Mouse (Mus musculus) left cerebral cortex, adult 9 months (tissue): ENCODE measurements around the gene Ptafr.

Experiments
- DNase-seq, 2 experiments: peaks; one replicate each; pipeline ENCODE4 v3.0.0; 2022; ENCODE audit warnings: low spot score in 2 of 2

Gene Ptafr

DNA sequence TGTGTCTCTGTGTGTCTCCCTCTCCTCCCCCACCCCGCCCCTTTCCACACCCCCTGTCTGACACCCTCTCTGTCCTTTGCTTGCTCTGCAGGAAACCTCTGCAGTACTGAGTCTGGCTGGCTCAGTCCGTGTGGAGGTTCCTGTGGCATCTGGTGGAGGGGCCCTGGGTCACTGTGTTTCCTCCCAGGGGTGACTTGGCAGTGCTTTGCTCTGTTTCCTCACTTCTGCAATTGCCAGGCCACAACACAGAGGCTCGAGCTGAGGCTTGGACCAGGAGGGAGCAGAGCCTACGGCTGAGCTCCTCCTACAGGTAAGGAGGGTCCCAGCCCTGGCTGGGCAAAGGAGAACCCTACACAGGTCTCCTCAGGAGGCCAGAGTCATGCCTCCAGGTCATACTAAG is at the start of gene Ptafr:
TSS of gene Ptafr (plus strand) at position 103 of the 400 bp plus-strand sequence.
- DNase-seq = peak in 1 of 2 experiments; percentile 22

DNA sequence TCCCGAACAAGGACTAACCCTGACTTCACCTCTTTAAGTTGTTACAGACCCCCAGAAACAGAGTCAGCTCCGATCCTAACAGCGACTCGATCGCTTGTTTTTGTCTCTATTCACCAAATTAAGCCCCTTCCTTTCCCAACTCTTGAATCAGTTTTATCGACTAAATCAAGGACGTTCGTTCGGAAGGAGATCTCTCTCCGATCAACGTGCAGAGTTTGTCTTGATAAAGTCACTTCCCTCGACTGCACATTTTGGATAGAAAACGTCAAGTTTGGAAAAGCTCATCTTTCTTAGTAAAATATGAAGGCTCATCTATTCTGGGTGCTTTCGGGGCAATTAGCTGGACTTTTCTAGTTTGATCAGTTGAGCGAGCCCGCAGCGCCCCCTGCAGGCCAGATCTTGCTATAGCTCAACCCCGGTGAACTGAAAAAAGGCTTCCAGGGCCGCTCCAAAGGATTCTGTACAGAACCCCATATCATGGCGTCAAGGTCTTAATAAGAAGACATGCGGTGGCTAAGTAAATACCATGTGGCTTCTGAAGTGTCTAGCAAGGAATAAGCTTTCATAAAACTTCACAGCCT is 49.2 kb upstream of the Ptafr start:
- DNase-seq = peak in 1 of 2 experiments; percentile 83

DNA sequence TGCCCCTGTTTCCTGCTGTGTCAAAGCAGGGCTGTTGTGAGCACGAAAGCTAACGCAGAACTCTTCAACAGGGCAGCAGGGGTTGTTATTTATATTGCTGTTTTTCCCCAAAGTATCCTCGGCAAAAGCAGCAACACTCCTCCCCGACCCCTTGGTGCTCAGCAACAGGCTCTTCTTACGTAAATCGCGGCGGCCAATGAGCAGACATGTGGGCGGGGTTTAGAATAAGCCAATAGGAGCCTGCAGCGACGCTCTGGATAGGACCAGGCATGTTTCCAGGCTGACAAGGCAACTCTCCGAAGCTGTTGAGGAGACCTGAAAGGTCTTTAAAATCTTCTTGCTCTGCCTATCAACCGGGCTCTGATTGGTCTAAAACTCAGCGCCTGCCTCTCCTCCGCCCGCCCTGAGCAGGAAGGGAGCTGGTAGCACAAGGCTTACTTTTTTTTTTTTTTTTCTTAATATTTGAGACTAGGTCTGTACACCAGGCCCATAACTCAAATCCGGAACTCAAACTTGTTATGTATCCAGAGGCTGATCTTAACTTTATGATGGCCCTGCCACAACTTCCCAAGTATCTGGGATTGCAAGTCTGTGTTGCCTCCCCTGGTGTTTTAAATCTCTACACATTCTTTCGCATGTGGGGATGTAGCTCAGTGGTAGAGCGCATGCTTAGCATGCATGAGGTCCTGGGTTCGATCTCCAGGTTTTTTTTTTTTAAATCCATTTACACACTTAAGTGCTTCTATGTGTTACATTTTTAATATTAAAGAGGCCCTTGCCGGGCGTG is 48.3 kb upstream of the Ptafr start:
- DNase-seq = peak; percentile 89 to 93

DNA sequence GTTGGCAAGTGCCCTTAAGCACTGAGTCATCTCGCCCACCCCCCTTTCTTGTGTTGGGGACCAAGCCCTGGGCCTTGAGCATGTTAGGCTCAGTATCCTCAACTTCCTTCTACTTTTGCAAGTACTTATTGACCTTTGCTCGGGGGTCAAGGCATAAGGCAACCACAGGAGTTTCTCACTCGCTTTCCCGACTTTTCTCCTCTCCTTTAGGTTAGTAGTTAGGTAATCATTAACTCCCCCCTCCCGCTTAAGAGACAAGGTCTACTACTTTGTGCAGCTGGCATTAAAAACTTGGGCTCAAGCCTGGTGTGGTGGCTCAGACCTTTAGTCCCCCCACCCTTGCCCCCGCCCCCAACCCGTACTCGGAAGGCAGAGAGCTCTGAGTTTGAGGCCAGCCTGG is 45.8 kb upstream of the Ptafr start:
- no peak for DNase-seq

DNA sequence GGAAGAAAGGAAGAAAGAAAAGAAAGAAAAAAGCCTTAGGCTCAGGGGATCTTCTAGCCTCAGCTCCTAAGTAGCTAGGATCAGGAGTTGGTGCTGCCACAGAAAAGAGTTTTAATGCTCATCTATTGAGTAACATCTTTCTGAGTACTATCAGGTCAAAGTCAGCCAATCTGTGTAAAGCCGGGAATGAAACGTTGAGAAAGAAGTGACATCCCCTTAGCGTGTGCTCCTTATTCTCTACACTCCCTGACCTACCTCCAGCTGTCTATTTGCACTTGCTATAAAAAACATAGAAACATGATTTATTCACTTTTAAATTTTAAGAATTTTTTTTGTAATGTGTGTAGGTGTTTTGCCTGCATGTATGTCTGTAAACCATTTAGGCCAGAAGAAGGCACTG is 44.7 kb upstream of the Ptafr start:
- no peak for DNase-seq

DNA sequence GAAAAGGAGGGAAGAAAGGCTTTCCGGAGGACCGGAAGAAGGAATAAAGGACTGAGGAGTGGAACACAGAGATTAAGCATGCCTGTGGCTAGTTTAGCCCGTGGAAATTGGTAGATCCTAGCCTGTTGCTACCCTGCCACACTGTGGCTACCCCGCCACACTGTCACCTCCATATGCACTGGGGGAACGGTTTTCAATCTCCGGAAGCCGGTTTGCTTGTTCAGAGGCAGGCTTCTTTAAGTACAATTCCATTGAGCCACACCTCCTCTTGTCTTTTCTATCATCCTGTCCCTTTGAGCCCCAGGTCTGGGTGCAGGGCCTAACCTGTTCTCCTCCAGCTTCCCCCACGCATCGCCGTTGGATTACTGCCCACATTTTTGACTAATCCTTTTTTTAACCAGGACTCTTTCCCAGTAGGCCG is 39.5 kb upstream of the Ptafr start:
- DNase-seq = no peak

DNA sequence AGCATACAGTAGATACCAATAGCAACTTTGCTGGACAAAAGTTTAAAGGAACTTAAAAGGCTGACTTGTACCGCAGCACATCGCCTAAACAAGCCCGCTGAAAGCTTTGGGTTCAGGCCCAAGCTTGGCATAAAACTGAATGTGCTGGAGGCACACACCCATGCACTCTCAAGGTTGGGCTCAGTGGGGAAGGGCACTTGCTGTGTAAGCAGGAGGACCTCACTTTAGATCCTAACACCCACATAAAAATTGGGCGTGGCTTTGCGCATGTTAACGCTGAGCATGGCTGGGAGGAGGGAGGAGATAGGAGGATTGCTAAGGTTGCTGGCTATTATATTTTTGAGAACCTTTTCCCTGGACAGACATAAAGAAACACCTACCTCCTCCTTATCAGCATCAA is 39.1 kb upstream of the Ptafr start:
- DNase-seq = no peak

DNA sequence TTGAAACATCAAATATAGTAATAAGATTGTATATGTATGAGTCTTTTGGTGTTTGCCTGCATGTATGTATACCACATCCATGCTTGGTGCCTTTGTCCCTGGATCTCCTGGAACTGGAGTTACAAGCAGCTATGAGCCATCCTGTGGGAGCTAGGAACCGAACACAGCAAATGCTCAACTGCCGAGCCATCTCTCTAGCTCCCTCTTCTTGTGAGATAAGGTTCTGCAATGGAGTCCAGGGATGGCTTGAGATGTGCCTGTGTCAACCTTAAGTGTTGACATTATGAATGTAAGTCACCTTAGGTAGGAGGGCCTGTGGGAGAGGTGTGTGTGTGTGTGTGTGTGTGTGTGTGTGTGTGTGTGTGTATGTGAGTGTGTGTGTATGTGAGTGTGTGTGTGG is 37.2 kb upstream of the Ptafr start:
- DNase-seq = no peak

DNA sequence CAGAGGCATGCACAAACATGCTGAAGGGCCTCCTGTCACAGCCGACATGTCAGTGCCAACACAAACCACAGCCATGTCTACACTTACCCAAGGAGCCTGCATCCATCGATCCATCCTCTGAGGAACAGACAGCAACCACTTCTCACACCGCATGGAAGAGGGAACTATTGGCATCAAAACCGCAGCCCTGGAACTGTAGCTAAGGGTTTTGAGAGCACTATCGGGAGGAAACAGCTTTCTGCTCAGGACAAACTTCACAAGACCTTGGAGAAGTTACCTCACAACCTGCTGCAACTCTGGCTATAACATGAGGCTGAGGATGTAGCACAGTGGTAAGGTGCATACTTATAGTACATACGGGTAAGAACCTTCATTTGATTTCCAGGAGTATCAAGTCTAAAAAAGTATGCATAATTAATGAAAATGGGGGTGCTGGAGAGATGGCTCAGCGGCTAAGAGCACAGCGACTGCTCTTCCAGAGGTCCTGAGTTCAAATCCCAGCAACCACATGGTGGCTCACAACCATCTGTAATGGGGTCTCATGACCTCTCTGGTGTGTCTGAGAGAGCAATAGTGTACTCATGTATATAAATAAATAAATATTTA is 35.8 kb upstream of the Ptafr start:
- DNase-seq = no peak

DNA sequence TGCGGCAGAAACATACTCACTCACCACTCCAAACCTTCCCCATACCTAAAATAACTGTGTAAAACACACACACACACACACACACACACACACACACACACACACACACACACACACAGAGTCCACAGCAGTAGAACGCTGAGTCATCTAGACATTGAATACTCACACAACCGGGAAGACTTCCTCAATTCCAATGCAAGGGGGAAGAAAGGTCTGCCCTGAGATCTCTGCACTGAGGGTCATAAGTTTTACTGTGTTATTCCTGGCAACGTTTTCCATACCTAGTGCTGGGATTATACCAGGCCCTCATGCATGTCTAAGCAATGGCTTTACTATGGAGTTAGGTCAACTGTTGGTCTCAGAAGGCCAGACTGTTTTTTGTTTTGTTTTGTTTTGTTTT is 34.5 kb upstream of the Ptafr start:
- no peak for DNase-seq

DNA sequence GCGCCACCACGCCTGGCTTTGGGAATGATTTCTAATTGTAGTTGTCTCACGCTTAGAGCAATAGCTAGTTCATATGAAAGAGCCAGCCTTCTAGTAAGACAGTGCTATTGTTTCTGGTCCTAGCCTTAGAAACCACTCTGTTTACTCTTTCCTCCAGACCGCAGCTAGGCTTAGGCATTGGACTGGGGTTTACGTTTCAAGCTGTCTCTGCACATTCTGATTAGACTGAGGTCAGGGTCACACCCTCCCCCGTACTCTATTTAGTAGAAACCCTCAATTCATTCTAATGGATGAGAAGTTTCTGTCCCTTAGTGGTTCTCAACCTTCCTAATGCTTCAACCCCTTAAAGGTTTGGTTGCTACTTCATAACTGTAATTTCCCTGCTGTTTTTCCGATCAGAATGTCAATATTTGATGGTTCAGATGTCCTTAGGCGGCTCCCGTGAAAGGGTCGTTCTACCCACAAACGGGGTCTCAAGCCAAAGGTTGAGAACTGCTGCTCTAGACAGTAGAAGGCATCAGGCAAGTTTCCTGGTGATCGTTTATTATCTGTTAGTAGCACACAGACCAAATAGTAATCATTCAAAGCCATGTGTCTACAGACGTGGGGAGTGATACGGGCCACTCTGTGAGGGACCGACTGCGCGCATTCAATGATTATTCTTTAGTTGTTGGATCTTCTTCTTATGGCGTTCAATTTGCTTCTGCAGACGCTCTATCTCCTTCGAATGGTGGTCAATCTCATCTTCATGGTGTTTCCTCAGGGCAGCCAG is 33.6 kb upstream of the Ptafr start:
- DNase-seq = no peak

DNA sequence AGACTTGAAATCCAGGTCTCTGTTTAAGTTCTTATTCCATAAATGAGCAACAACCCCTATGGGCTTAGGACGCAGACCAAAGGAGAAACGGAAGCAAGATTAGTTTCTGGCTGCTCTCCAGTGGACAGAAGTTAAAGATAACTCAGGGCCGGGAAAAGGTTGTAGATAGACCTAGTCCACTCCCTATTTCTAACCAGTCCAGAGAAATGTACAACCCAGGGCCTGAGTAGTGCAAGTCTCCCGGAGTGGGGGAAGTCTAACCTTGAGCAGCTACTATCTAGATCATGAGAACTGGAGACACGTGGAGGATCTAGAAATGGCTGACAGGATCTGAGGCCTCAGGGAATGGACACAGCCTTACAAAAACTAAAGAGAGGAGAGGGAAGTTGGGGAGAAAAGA is 31.4 kb upstream of the Ptafr start:
- DNase-seq = no peak

DNA sequence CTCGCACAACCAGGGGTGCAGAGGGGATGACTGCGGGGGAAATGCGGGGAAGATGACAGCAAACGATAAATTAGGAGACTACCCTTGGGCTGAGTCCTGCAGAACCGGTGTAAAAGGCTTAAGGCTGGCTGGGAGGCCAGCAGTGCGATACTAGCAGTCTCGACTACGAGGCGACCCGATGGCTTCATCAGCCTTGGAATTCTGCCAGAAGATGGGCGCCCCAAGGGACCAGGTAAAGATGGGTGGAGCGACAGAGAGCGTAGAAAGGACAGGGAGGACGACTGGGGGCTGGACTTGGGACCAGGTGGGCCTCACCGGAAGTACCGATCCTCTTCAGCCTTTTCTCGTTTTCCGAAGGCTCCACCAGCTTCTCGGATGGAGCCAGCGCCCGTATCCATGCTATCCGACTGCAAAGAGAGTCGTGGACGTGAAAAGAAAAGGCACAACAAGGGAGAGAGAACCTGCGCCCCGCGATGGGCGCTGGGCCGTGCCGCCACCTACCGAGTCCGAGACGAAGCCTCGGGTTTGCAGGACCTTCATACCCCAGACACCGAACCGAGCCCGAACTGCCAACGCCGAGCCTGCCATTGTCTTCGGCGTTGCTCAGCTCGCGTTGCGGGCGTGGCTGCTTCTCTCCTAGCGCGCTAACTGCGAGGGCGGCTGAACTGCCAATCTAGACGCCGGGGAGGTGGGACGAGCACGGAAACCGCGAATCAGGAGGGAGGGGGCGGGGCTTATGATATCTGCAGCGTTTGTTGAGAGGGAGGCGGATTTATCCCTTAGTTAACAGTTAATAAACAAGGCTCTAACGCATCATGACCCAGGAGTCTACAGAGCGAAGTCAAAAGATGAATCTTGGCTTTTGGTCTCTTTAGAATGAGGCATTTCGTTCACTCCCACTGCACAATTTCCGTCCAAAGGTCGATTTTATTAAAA is 30.6 kb upstream of the Ptafr start, which contains the start of gene Atpif1:
TSS of gene Atpif1 (minus strand) at position 679 of the 936 bp plus-strand sequence.
- DNase-seq = peak; percentile 66 to 86

DNA sequence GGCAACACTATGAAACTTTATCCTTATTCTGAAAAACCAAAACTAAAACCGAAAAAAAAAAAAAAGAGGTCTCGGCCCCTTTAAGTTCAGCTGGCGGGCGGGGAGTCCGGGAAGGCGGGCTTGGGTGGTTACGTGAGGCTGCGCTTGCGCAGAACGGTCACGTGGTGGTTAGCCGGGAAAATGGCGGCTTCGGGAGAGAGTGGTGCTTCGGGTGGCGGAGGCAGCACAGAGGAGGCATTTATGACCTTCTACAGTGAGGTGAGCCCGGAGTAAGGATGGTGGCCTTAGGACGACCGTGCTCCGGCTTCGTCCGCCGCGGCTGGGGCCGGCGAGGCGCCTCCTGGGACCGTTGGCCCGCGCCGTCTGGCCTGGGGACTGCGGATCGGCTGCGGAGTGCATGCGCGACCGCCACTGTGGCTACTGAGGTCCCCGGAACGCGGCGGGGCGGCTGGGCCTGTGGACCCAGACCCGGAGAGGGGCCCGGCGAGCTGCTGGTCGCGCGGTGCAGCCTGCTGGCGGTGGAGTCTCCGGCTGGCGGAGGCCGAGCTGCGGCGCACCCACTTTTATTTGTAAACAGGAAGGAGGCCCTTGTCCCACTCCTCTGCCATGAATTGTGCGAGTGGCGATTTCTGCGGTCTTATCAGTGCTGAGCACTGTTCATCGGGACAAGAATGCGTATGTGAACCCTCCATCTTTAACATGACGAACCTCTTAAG is 28.3 kb upstream of the Ptafr start, which contains the start of gene Dnajc8:
TSS of gene Dnajc8 (plus strand) at position 145 of the 716 bp plus-strand sequence.
- peak; percentile 61 to 94 for DNase-seq

DNA sequence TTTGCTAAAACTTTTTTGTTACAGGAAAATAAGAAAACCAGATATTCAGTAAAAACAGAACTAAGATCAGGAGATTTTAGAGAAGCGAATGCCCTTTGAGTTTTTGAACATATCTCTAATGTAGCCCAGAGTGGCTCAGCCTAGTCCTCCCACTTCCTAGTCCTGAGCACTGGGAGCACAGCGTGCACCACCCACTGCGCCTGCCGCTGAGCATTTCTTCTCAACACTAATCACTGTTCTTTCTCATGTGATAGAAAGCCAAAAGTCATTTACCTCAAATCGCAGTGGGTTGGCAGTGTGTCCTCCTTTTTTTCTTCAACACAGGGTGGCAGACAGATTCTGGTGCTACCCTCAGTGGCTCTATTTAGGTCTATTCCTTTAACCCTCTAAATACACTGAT is 24.4 kb upstream of the Ptafr start:
- DNase-seq = no peak

DNA sequence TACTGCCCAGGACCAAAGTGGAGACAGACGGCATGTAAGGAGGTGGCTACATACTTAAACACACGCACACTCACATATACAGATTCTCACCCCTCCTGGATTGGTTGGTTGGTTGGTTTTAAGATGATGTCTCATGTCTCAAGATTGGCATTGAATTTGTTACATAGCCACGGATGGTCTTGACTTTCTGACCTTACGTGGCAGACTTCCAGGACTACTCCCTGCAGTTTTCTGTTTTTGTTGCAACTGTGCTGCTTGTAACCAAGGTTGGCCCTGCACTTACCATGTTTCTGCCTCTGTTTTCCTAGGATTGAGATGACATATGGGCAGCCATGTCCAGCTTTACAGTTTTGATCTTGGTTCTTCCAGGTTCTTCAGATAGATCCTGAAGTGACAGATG is 22.5 kb upstream of the Ptafr start:
- DNase-seq = no peak

DNA sequence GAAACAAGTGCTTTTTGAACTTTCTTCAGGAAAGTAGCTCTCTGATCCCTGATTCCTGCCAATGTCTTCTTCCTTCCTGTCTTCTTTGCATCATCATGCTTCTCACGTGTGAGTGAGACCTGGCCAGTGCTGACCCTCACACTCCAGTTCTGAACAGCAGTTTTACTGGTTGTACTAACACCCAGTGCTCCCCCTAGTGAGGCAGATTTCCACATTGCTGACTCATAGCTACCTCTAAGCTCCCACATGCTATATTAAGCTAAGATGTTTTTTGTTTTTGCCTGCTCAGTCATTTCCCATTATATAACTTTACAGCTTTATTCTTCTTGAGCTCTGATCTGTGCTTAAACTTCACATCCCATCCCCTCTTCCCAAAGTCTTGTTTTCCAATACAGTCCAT is 21.1 kb upstream of the Ptafr start:
- DNase-seq = peak; percentile 43 to 49

DNA sequence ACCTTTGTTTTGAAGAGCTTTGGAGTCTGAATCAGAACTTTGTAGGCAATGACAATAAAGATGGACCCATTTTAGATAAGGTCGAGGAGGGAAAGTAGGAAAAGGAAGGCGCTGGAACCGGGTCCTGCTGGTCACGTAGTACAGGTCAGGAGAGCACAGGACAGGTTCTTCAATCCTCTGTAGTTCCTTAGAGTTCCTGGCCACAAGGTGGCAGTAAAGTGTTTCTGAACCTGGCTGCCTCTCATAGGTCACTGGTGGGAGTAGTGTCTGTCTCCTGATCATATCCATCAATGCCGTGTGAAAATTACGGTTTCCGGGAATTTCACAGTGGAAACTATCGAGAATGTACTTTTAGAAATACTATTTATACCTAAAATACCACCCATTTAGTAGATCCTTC is 18.0 kb upstream of the Ptafr start:
- peak in 1 of 2 experiments; percentile 74 for DNase-seq

DNA sequence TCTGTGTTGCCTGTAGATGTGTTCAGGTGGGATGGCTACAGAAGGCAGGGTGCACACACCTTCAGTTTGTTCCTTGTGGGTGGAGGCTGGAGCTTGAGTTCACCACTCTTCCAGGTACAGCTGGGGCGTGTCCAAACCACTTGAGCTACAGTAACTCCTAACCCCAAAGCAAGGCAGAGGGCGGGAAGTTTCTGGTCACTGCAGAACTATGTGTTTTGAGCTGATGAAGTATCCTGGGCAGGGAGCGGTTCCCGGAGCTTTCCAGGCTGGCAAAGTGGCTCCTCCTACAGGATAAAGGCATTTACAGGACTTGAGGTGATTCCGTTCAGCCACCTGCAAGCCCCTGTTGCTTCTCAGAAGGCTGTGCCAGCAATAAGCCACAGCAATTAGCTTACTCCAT is 9.6 kb upstream of the Ptafr start:
- DNase-seq = no peak

DNA sequence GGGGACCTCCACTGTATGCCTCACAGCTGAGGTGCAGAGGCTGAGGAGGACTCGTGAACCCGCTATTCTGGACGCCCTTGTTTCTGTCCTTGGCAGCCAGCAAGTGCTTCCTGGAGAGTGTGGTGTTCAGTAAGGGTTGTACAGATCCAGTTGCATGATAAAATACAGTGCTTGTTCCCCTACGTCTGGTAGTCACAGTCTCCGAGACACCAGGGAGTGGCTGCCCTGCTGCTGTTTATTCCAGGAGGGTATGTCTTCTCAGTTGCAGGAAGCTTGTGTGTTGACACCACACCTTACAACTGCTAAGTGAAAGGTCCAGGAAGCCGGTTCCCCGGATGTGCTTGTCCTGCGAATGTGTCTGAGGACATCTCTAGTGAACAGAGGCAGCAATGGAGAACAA is 9.2 kb upstream of the Ptafr start:
- no peak for DNase-seq
